Mouse (Mus musculus): ENCODE results near the gene Arhgef18. TPM values are rescaled to one million over a fixed set of nuclear protein-coding genes. Genes with fewer than 3 reads are reported as not detected.
A peak's percentile ranks its signal among the peaks of the same experiment; 100 is the strongest.

The Arhgef18 gene
- polyA plus RNA-seq, 1 experiment from 2014 or later = 9.3 TPM

DNA sequence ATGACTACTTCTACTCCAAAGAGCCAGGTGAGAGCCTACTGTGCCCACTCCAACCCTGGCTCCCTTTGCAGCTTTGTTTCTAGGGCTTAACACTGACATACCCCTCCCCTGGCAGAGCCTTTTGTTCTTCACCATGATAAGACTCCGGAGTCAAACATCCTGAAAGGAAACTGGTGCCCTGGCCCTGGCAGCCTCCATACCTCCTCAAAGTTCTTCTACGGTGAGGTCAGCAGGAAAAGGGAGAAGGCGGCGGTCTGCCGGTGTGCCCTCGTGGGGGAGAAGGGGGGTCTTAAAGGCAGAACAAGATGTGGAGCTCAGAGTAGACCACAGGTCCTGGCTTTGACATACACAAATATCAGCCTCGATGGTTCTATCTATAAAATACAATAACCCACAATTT is 90.7 kb downstream of the Arhgef18 start:
- Histone ChIP-seq H3K4me3 (replicated peaks) (no peak overlapping the region), H3K36me3 (no peaks in the 10 kb centered on the region), H3K27me3 (no peaks in the 10 kb centered on the region), H3K9ac (no peak overlapping the region), H3K27ac (replicated peaks) (no peak overlapping the region), H3K9me3 (replicated peaks) (no peaks in the 10 kb centered on the region), H3K4me1 (no peaks in the 10 kb centered on the region), H3K4me2 (replicated peaks) (no peak overlapping the region)
- 83% methylated on average over 7 of the region's 7 CpGs for WGBS
- ATAC-seq (ENCODE audit: insufficient number of reproducible peaks, low FRiP score, low TSS enrichment, low read depth) = no peak

DNA sequence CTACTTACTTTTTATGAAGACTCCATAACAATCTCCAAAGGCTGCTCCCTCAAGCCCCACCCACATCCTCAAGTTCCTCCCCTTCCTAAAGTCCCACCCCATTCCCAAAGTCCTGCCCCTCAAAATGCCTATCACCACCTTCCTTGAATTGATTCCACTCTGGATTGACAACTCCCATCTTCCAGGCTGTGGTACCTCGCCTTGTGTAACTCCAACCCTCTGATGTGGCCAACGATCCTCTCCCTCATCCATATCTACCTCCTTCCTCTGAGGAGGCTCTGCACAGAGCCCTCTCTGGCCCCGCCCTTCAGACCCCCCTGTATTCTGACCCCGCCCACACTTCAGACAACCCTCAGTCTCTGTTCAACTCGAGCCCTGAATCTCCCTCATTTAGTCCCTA is 92.4 kb downstream of the Arhgef18 start:
- Histone ChIP-seq H3K4me1 (no peaks in the 10 kb centered on the region), H3K36me3 (no peaks in the 10 kb centered on the region), H3K27me3 (no peaks in the 10 kb centered on the region), H3K4me2 (replicated peaks) (no peak overlapping the region), H3K9me3 (replicated peaks) (no peaks in the 10 kb centered on the region), H3K27ac (replicated peaks) (no peak overlapping the region), H3K4me3 (replicated peaks) (no peak overlapping the region), H3K9ac (no peak overlapping the region)
- WGBS = 17% methylated on average over 5 of the region's 5 CpGs
- no peak for ATAC-seq (ENCODE audit: insufficient number of reproducible peaks, low FRiP score, low TSS enrichment, low read depth)

- Histone ChIP-seq H3K4me2 (replicated peaks) (peak within 1 kb of the TSS; percentile 70), H3K4me1 (0 out of 2 replicates have a peak, but pooled peaks cover 8% of the 10 kb centered on the region), H3K36me3 (peaks cover 27% of the 10 kb centered on the region), H3K27ac (replicated peaks) (peak within 1 kb of the TSS; percentile 93), H3K27me3 (no peaks in the 10 kb centered on the region), H3K9me3 (replicated peaks) (no peaks in the 10 kb centered on the region), H3K9ac (peak within 1 kb of the TSS; percentile 100), H3K4me3 (replicated peaks) (peak within 1 kb of the TSS; percentile 88)
- ATAC-seq (ENCODE audit: insufficient number of reproducible peaks, low FRiP score, low TSS enrichment, low read depth) = peak; percentile 92
- under 1% methylated on average over 63 of the region's 64 CpGs for WGBS
Observed at GRCm38 (mm10) chr8:3492901-3493844, 100.4 kb downstream of the Arhgef18 start, which contains the start of gene Zfp358. Gene Zfp358, plus strand, starts transcription at chr8:3493138.

DNA sequence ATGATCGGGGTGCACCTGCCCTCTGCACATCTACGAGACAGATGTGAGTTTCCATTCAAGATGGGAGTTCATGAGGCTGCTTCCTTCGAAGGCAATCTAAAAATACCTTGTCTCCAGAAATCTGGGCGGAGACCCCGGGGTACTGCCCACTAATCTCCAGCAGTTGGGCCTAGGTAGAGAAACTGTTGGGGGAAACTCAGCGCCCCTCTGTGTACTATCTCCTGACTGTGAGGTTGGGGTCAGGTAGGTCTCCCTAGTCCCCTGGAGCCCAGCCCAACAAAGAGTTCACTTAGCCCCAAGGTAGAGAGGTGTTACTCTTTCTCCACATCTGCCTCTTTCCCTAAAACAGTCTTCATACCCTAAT is 101.0 kb downstream of the Arhgef18 start:
- Histone ChIP-seq H3K4me1 (0 out of 2 replicates have a peak, but pooled peaks cover 8% of the 10 kb centered on the region), H3K36me3 (peaks cover 27% of the 10 kb centered on the region), H3K9ac (peak overlapping the region; percentile 100), H3K9me3 (replicated peaks) (no peaks in the 10 kb centered on the region), H3K27me3 (no peaks in the 10 kb centered on the region), H3K4me2 (replicated peaks) (peak overlapping the region; percentile 70), H3K27ac (replicated peaks) (peak overlapping the region; percentile 93), H3K4me3 (replicated peaks) (peak overlapping the region; percentile 88)
- 32% methylated on average over 6 of the region's 6 CpGs for WGBS
- no peak for ATAC-seq (ENCODE audit: insufficient number of reproducible peaks, low FRiP score, low TSS enrichment, low read depth)

DNA sequence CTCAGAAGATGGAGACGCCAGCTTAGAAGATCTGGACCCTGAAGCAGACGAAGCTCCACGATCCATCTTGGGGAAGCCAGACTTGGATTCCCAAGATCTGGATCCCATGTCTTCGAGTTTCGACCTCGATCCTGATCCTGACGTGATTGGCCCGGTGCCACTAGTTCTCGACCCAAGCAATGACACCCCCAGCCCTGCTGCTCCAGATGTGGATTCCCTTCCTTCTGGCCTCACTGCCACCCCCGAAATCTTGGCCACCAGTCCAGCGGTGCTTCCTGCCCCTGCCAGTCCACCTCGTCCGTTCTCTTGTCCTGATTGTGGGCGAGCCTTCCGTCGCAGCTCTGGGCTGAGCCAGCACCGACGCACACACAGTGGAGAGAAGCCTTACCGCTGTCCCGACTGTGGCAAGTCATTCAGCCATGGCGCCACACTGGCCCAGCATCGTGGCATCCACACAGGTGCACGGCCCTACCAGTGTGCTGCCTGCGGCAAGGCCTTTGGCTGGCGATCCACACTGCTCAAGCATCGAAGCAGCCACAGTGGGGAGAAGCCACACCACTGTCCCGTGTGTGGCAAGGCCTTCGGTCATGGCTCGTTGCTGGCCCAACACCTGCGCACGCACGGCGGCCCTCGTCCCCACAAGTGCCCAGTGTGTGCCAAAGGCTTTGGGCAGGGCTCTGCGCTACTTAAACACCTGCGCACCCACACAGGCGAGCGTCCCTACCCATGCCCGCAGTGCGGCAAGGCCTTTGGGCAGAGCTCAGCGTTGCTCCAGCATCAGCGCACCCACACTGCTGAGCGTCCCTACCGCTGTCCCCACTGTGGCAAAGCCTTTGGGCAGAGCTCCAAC is 103.0 kb downstream of the Arhgef18 start:
- WGBS = 96% methylated on average over 44 of the region's 44 CpGs

DNA sequence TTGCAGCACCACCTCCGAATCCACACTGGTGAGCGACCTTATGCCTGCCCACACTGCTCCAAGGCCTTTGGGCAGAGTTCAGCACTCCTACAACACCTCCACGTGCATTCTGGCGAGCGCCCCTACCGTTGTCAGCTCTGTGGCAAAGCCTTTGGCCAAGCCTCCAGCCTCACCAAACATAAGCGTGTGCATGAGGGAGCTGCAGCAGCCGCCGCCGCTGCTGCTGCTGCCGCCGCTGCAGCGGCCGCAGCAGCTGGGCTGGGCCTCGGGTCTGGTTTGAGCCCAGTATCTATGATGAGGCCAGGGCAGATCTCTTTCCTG is 103.6 kb downstream of the Arhgef18 start:
- no peak for ATAC-seq (ENCODE audit: insufficient number of reproducible peaks, low FRiP score, low TSS enrichment, low read depth)
- peaks cover 21% of the 10 kb centered on the region for H3K4me1 ChIP-seq
- H3K9me3 ChIP-seq (replicated peaks) = no peaks in the 10 kb centered on the region
- H3K4me3 ChIP-seq (replicated peaks) = no peak overlapping the region
- H3K36me3 ChIP-seq = peaks cover 27% of the 10 kb centered on the region
- no peak overlapping the region for H3K27ac ChIP-seq (replicated peaks)
- no peak overlapping the region for H3K4me2 ChIP-seq (replicated peaks)
- no peak overlapping the region for H3K9ac ChIP-seq
- 92% methylated on average over 15 of the region's 15 CpGs for WGBS
- no peaks in the 10 kb centered on the region for H3K27me3 ChIP-seq

More for the DNA sequence above, 103.0 kb downstream of the Arhgef18 start:
- Histone ChIP-seq H3K4me3 (replicated peaks) (no peak overlapping the region), H3K27me3 (no peaks in the 10 kb centered on the region), H3K4me2 (replicated peaks) (no peak overlapping the region), H3K4me1 (peaks cover 16% of the 10 kb centered on the region; the same call in 1 of the 2 replicates), H3K36me3 (peaks cover 27% of the 10 kb centered on the region), H3K9ac (no peak overlapping the region), H3K9me3 (replicated peaks) (no peaks in the 10 kb centered on the region), H3K27ac (replicated peaks) (no peak overlapping the region)
- ATAC-seq (ENCODE audit: insufficient number of reproducible peaks, low FRiP score, low TSS enrichment, low read depth) = no peak

DNA sequence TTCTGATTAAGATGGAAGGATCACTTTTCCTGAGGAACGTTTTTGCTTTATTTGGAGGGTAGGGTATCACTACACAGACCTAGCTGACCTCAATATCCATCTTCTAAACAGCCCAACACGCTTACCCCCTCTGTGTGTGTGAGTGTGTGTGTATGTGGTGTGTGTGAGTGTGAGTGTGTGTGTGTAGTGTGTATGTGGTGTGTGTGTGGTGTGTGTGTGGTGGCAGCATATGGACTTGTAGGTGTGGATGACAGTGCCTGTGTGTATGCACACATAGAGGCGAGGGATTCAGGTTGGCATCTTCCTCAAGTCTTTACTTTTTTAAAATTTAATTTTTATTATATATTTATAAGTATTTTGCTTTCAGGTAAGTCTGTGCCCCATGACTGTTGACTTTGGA is 105.8 kb downstream of the Arhgef18 start:
- H3K4me3 ChIP-seq (replicated peaks) = no peak overlapping the region
- no peak for ATAC-seq (ENCODE audit: insufficient number of reproducible peaks, low FRiP score, low TSS enrichment, low read depth)

GRCm38 (mm10) chr8:3499751-3500150 is 106.9 kb downstream of the Arhgef18 start:
- no peak for ATAC-seq (ENCODE audit: insufficient number of reproducible peaks, low FRiP score, low TSS enrichment, low read depth)
- 6% methylated on average over 8 of the region's 8 CpGs for WGBS
- no peaks in the 10 kb centered on the region for H3K9me3 ChIP-seq (replicated peaks)
- H3K4me2 ChIP-seq (replicated peaks) = peak overlapping the region; percentile 64
- H3K4me3 ChIP-seq (replicated peaks) = peak overlapping the region; percentile 80
- peaks cover 23% of the 10 kb centered on the region for H3K4me1 ChIP-seq
- H3K36me3 ChIP-seq = peaks cover 22% of the 10 kb centered on the region
- H3K27ac ChIP-seq (replicated peaks) = peak overlapping the region; percentile 89
- peak overlapping the region; percentile 74 for H3K9ac ChIP-seq
- H3K27me3 ChIP-seq = no peaks in the 10 kb centered on the region

More for the DNA sequence above, 105.8 kb downstream of the Arhgef18 start:
- Histone ChIP-seq H3K9me3 (replicated peaks) (no peaks in the 10 kb centered on the region), H3K27me3 (no peaks in the 10 kb centered on the region), H3K27ac (replicated peaks) (no peak overlapping the region), H3K4me2 (replicated peaks) (no peak overlapping the region), H3K36me3 (peaks cover 27% of the 10 kb centered on the region), H3K4me1 (peaks cover 31% of the 10 kb centered on the region), H3K9ac (no peak overlapping the region)
- WGBS = 90% methylated on average over 3 of the region's 3 CpGs

GRCm38 (mm10) chr8:3500235-3501090 is 107.7 kb downstream of the Arhgef18 start, which contains the start of gene Mcoln1:
Gene Mcoln1, plus strand, starts transcription at chr8:3500457.
- ATAC-seq (ENCODE audit: insufficient number of reproducible peaks, low FRiP score, low TSS enrichment, low read depth) = peak; percentile 89
- H3K36me3 ChIP-seq = peaks cover 16% of the 10 kb centered on the region
- no peaks in the 10 kb centered on the region for H3K27me3 ChIP-seq
- peaks cover 23% of the 10 kb centered on the region for H3K4me1 ChIP-seq
- H3K9ac ChIP-seq = peak within 1 kb of the TSS; percentile 74
- no peaks in the 10 kb centered on the region for H3K9me3 ChIP-seq (replicated peaks)
- peak within 1 kb of the TSS; percentile 89 for H3K27ac ChIP-seq (replicated peaks)
- WGBS = under 1% methylated on average over 70 of the region's 70 CpGs
- peak within 1 kb of the TSS; percentile 64 for H3K4me2 ChIP-seq (replicated peaks)
- peak within 1 kb of the TSS; percentile 80 for H3K4me3 ChIP-seq (replicated peaks)

- no peak overlapping the region for H3K9ac ChIP-seq
Observed at GRCm38 (mm10) chr8:3502217-3502616, 109.4 kb downstream of the Arhgef18 start.

More at GRCm38 (mm10) chr8:3502217-3502616, 109.4 kb downstream of the Arhgef18 start:
- Histone ChIP-seq H3K27me3 (no peaks in the 10 kb centered on the region), H3K9me3 (replicated peaks) (no peaks in the 10 kb centered on the region), H3K4me2 (replicated peaks) (0 out of 2 replicates have a peak overlapping the region, but pooled peaks have one; percentile 8), H3K4me1 (peaks cover 23% of the 10 kb centered on the region), H3K27ac (replicated peaks) (no peak overlapping the region), H3K36me3 (peaks cover 19% of the 10 kb centered on the region), H3K4me3 (replicated peaks) (no peak overlapping the region)
- no peak for ATAC-seq (ENCODE audit: insufficient number of reproducible peaks, low FRiP score, low TSS enrichment, low read depth)
- WGBS = 62% methylated on average over 4 of the region's 4 CpGs
